Mouse (Mus musculus) heart, postnatal 0 days (tissue): ENCODE results near the gene Hpd.

Experiments used
- CTCF ChIP-seq: IDR thresholded peaks from 2 replicates; pipeline ENCODE4 v1.5.1; 2016; ENCODE audit warnings: antibody characterized with exemption, control low read depth, low read depth
- EP300 ChIP-seq: IDR thresholded peaks from 2 replicates; pipeline ENCODE4 v1.6.1; 2016; ENCODE audit warnings: antibody characterized with exemption, low read depth

- TF ChIP-seq CTCF, result no peak
- no peak for TF ChIP-seq EP300
Measured at GRCm38 (mm10) chr5:123137044-123137909, 45.2 kb downstream of the Hpd start.
